Mouse (Mus musculus) layer of hippocampus, adult 2 months (tissue): ENCODE results near the gene Slc13a5. TPM values are rescaled to one million over a fixed set of nuclear protein-coding genes. Genes with fewer than 3 reads are reported as not detected.

Experiments used
- DNase-seq, 2 experiments: peaks; one replicate each; pipeline ENCODE4 v3.0.0; 2022; ENCODE audit warnings: low spot score in 2 of 2
- H3K27ac ChIP-seq: fragments of 200-600 bp; 2 replicates; pipeline ENCODE4 v1.8.1; 2022
- H3K4me3 ChIP-seq: fragments of 200-600 bp; 2 replicates; pipeline ENCODE4 v1.8.1; 2022; ENCODE audit warnings: mild to moderate bottlenecking
- CTCF ChIP-seq: fragments of 200-600 bp; conservative IDR thresholded peaks from 2 replicates; pipeline ENCODE4 v1.8.1; 2022; ENCODE audit warnings: antibody characterized with exemption, mild to moderate bottlenecking, moderate library complexity
- total RNA-seq, 2 experiments: library from RNA; stranded (reverse); gene quantifications; 2 replicates each; pipeline ENCODE4 v1.2.3; 2021

Gene Slc13a5
- total RNA-seq, 2 experiments from 2014 or later = 6.6 to 7.5 TPM

DNA sequence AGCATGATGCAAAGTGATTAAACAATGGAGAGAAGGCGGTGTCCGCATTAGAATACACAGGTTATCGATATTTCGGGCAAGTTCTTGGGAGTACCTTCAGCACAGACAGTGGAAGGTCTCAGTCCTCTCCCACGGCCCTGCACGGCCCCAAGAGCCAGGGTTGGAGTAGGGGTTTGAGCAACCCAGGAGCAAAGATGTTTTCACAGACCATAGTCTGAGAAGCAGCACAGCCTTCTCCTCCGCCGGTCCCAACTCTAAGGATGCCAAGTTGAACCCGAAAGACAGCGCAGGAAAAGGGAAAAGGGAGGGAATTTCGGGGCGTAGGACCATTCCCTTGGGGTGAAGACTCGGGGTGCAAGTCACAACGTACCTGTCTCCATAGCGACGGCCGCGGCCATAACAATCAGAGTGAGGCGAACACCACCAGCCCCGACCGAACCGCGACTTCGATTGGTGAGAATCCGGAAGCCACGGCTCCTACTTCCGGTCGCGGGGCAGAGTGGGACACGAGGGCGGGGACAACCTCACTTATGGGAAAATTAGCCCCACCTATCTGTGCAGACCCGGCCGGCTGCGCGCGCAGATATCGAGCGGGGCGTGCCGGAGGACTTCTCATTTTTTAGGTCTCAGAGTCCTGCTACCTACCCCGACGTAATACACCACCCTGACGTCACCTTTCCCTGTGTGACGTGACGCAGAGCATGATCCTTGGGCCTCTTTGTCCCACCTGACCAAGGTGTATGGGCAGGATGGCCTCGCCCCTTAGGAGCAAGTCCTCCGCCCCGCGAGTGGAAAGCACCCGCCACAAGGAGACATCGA is 52.2 kb downstream of the Slc13a5 start:
- TF ChIP-seq CTCF = peak; percentile 18; the same call in 1 of the 2 replicates
- peak; percentile 95 for DNase-seq
- Histone ChIP-seq H3K27ac (peak overlapping the region; percentile 82), H3K4me3 (peak overlapping the region; percentile 90)

DNA sequence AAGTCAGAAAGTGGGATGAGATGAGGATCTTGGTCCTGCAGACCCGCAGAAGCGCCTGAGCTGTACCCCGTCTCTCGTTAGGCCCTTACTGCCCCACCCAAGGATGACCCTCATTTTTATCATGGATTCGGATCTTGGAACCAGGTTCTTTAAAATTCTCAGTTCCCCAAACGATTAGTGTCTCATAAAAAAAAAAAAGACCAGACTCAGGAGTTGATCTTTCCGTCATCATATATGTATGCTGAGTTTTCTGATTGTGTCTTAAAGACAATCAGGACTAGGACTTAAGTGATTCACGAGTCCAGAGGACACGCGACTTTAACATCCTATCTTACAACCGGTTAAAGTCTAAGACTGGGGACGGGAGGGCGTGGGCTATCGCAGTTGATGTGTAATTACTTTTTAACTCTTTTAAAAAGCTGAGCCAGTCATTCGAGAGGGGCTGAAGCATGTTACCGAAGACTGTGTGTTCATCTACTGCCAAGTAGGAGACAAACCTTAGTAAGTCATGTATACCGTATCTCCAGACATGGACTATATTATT is 59.1 kb downstream of the Slc13a5 start:
- TF ChIP-seq CTCF = no peak
- H3K27ac ChIP-seq = peak overlapping the region; percentile 92
- no peak for DNase-seq
- peak overlapping the region; percentile 92 for H3K4me3 ChIP-seq

DNA sequence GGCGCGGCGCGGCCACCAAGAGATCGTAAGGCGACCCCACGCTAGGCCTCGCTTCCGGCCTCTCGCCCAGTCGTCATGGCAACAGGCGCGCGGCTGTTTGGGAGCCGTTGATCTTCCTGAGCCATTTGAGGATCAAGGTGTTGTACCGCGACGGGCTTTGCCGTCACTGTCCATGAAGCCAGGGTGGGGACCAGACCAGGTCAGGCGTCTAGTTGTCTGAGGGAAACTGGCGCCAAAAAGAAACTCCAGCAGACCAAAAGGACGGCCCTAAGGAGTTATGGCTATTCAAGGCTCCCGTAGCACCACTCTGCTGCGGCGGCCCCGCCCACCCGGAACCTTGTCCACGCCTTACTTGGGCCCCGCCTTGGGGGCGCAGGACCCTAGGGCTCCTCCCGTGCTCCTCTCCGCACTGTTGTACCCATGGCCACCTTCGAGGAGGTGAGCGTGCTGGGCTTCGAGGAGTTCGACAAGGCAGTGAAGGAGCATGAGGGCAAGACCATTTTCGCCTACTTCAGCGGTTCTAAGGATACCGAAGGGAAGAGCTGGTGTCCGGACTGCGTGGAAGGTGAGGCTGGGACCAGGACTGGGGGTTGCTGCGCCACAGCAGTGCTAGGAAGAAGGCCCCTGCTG is 59.7 kb downstream of the Slc13a5 start, which contains the start of the genes 4933427D14Rik and Txndc17:
Gene 4933427D14Rik (minus strand): TSS at position 256 of the 630 bp plus-strand sequence.
Gene Txndc17 (plus strand): TSS at position 344 of the 630 bp plus-strand sequence.
- no peak for TF ChIP-seq CTCF
- H3K27ac ChIP-seq = peak within 1 kb of the TSS; percentile 92
- DNase-seq = peak; percentile 85 to 87
- peak within 1 kb of the TSS; percentile 92 for H3K4me3 ChIP-seq

DNA sequence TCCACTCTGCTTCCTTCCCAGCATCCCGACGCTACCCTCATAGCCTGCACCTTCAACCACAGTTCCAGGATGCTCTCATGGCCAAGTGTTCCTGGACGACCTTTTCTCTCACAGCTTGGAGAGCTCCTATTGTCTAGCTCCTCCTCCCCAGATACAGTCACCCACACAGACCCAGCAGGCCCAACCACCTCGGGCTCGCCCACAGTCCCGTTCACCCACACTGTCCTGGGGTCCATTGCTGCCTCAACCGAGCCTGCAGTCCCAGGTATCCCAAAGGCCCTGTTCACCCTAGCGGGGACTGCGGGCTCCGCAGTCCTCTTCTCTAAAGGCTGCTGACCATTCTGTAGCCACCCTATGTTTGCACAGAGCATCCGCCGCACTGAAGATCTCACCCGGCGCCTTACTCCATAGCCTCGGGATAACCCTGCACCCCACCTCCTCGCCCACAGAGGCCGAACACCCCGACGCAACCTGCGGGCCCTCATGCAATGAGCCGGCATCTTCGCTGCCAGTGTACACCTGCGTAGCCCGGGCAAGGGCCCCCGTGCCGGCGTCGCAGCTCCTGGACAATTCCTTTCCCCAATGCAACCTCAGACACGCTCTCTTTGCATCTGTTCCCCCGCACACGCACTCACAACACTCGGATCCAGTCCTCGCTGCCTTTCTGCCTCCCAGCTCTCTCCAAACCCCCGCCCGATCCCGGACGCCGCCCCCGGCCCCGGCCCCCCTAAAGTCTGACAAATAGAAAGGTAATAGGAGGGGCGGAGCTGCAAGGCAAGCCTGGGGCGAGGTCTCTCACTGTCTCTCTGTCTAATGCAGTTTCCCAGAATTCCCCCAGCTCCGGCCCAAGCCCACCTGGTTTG is 60.5 kb downstream of the Slc13a5 start, which contains the start of gene Gm43951:
Gene Gm43951 (minus strand): TSS at position 500 of the 863 bp plus-strand sequence.
- peak in 1 of 2 experiments; percentile 31 for DNase-seq
- H3K27ac ChIP-seq = peak within 1 kb of the TSS; percentile 92
- H3K4me3 ChIP-seq = peak within 1 kb of the TSS; percentile 92
- TF ChIP-seq CTCF = peak; percentile 46

DNA sequence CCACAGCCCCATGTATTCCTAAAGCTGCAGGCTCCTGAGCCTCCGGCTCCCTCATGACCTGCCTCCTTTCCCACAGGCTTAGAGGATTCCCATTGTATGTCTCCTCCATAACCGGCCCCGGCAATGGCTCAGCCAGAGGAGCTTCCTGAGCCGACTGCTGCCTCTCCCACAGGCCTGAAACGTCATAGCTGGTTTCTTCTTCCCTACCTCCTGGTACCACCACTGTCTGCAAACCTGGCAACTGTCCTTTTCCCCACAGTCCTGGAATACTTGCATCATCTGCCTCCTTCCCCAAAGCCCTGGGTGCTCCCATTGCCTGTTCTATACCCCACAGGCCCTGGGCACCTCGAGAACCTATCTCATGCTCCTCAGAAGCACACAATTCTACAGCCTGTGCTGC is 61.8 kb downstream of the Slc13a5 start:
- no peak for TF ChIP-seq CTCF

DNA sequence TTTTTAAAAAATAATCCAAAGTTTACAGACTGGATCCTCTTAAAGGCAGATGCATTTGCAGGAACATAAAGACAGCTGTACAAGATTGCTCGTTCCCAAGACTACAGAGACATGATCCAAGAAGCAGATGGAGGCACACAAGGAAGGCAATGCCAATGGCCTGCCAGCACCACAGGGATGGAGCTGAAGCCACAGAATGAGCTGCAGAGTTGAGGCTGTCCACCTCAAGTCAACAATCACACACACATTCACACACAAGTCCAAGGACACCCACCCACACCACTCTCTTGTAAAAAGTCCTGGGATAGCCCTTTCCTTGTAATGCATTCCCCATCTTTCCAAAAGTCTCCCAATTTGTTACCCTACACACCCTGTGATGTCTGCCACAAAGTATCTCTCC is 63.6 kb downstream of the Slc13a5 start:
- no peak for DNase-seq
- TF ChIP-seq CTCF = no peak
- Histone ChIP-seq H3K4me3 (no peak overlapping the region), H3K27ac (0 out of 2 replicates have a peak overlapping the region, but pooled peaks have one; percentile 46)

More for the DNA sequence above, 61.8 kb downstream of the Slc13a5 start:
- Histone ChIP-seq H3K4me3 (peak overlapping the region; percentile 92), H3K27ac (peak overlapping the region; percentile 92; the same call in 1 of the 2 replicates)
- DNase-seq = no peak

DNA sequence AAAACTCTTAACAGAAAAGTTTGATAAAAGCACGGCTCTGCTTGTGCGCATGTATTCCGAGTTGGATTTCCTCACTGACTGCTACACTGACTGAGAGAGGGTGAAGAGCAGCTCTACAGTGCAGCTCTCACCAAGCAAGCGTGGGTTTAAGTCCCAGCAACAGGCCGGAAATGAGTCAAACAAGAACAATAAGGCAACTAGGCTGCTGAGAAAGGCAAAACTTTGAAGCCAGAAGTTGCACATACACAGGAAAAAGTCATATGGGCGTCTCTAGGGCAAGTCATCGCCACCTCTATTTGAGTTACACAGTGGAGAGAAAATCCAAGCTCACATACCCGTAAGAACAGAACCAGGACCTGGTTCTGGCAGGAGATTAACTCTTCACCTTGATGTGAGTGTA is 70.5 kb downstream of the Slc13a5 start:
- no peak for TF ChIP-seq CTCF

DNA sequence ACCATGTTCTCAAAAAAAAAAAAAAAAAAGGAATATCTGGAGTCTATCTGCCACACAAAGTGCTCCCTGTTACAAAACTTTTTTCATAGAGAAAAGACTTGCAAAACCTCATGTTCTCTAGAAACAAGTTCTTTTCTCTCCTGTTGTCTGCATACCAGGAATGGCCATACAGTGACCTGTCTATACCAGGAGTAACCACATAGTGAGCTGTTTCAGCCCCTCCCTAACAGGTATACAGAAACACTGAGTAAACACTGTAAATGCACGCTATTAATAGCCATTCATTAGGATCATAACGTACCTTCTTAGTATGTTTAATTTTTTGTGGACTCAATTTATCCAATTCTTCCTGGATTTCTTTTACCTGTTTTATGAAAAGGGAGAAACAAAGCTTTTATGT is 72.8 kb downstream of the Slc13a5 start:
- Histone ChIP-seq H3K27ac (no peak overlapping the region), H3K4me3 (no peak overlapping the region)
- no peak for DNase-seq
- TF ChIP-seq CTCF = no peak

More for the DNA sequence above, 70.5 kb downstream of the Slc13a5 start:
- H3K4me3 ChIP-seq = no peak overlapping the region
- peak overlapping the region; percentile 19; the same call in 1 of the 2 replicates for H3K27ac ChIP-seq
- no peak for DNase-seq

Other genes with a start within 250 kb of the Slc13a5 start
- gene Aipl1, start 229.7 kb downstream of the Slc13a5 start, total RNA-seq = not detected
- under 1 TPM; 0.90 to 0.93 TPM for gene Pimreg, start 225.2 kb downstream of the Slc13a5 start, total RNA-seq
- gene Pitpnm3, start 131.4 kb downstream of the Slc13a5 start, total RNA-seq = 10 to 100 TPM; 29.3 to 30.0 TPM
- 10 to 100 TPM; 11.0 to 14.1 TPM for gene Gm43951, start 60.4 kb downstream of the Slc13a5 start, total RNA-seq
- 10 to 100 TPM; 28.9 to 31.1 TPM for gene 4933427D14Rik, start 59.8 kb downstream of the Slc13a5 start, total RNA-seq
- gene Txndc17, start 59.7 kb downstream of the Slc13a5 start, total RNA-seq = 10 to 100 TPM; 30.8 to 31.1 TPM
- 10 to 100 TPM; 14.5 to 14.6 TPM for gene Med31, start 51.6 kb downstream of the Slc13a5 start, total RNA-seq
- 1 to 10 TPM; 4.2 to 5.2 TPM for gene Xaf1, start 34.4 kb upstream of the Slc13a5 start, total RNA-seq
- gene Fbxo39, start 47.2 kb upstream of the Slc13a5 start, total RNA-seq = not detected
- 1 to 10 TPM; 2.0 to 3.3 TPM for gene Tekt1, start 95.2 kb upstream of the Slc13a5 start, total RNA-seq
- 1 to 10 TPM; 2.2 to 3.8 TPM for gene Smtnl2, start 144.5 kb upstream of the Slc13a5 start, total RNA-seq
- gene Ggt6, start 168.3 kb upstream of the Slc13a5 start, total RNA-seq = not detected
- 10 to 100 TPM; 55.7 to 56.2 TPM for gene Mybbp1a, start 174.1 kb upstream of the Slc13a5 start, total RNA-seq
- 100 to 1,000 TPM; 101 to 105 TPM for gene Spns2, start 222.7 kb upstream of the Slc13a5 start, total RNA-seq